Mouse (Mus musculus): ENCODE data around the gene Cldn13. TPM values are rescaled to one million over a fixed set of nuclear protein-coding genes. Genes with fewer than 3 reads are reported as not detected.
"Not testable (repeated sequence)": the region's sequence is repeated elsewhere in the genome, so short reads cannot be mapped to it uniquely, and the experiment has no call there.

Cldn13 gene
- polyA plus RNA-seq, 1 experiment from 2014 or later: not detected

DNA sequence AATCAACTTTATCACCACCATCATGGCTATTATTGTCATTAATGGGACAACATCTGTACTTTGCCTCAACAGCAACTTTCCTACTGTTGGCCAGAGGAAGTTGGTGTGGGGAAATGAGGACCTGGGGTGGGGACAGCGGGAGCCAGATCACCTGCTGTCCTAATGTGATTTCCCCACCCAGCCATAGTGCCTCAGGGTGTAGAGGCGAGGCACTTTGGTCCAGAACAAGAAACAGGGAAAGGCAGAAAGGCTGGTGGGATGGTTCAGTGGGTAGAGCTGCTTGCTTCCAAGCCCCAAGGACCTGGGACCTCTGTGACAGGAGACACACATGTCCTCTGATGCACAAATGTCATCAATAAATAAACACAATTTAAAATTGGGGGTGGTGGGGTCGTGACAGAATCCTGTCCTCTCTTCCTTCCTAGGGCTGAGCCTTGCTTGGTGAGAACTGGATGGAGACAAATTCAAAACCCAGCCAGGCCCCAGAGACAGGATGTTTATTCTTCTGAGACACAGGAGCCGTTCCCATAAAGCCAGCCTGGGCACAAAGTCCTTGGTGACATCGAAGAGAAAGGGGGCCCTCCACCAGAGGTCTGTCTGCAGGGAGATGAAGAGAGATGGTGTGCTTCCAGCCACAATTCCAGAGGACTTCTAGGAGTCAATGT lies 32.2 kb upstream of the Cldn13 start:
- ATAC-seq (ENCODE audit: low FRiP score, low TSS enrichment): no peak

DNA sequence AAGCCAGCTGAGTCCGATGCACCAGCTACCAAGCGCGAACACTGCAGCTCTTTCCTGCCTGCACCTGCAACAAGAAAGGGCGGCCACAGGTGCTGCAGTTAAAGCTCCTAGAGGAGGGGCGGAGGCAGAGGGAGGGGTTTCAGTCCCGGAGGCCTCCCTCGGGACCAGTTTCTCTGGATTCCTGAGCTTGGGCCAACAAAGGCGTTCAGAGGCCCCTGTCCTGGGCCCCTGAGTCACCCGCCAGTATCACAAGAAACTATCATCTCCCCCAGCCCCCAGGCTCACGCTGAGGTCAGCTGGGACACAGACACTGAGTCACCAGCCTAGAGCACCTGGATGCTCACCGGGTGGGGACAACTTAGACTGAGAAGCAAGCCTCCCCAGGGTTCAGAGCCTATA lies 31.5 kb upstream of the Cldn13 start, which contains the start of gene Cldn4:
TSS of gene Cldn4 (minus strand) at position 78 of the 399 bp plus-strand sequence.
- no peak for DNase-seq
- no peak within 1 kb of the TSS for H3K27ac ChIP-seq (replicated peaks; ENCODE audit: low read depth, low read length)
- H3K4me2 ChIP-seq (ENCODE audit: low read length): peak within 1 kb of the TSS; percentile 3; the same call in 1 of the 2 replicates
- no peak within 1 kb of the TSS for H3K4me3 ChIP-seq (replicated peaks; ENCODE audit: low read depth, low read length)
- no peak within 1 kb of the TSS for H3K9ac ChIP-seq (replicated peaks; ENCODE audit: low read length)
- H3K36me3 ChIP-seq (ENCODE audit: control insufficient read depth, insufficient read depth, low read length): no peaks in the 10 kb centered on the region
- 9% methylated on average over 11 of the region's 11 CpGs for WGBS
- peaks cover 27% of the 10 kb centered on the region for H3K27me3 ChIP-seq (ENCODE audit: control insufficient read depth, insufficient read depth, low read length)
- ATAC-seq (ENCODE audit: low FRiP score, low TSS enrichment): no peak
- H3K4me1 ChIP-seq (ENCODE audit: control insufficient read depth, insufficient read depth, low read length): no peaks in the 10 kb centered on the region
- no peaks in the 10 kb centered on the region for H3K9me3 ChIP-seq (ENCODE audit: control insufficient read depth, low read length)

More for the DNA sequence above, 32.2 kb upstream of the Cldn13 start:
- no peak for DNase-seq
- H3K4me2 ChIP-seq (ENCODE audit: low read length): no peak overlapping the region
- no peaks in the 10 kb centered on the region for H3K4me1 ChIP-seq (ENCODE audit: control insufficient read depth, insufficient read depth, low read length)
- 75% methylated on average over 5 of the region's 5 CpGs for WGBS
- no peaks in the 10 kb centered on the region for H3K9me3 ChIP-seq (ENCODE audit: control insufficient read depth, low read length)
- peaks cover 27% of the 10 kb centered on the region for H3K27me3 ChIP-seq (ENCODE audit: control insufficient read depth, insufficient read depth, low read length)
- H3K27ac ChIP-seq (replicated peaks; ENCODE audit: low read depth, low read length): no peak overlapping the region
- no peak overlapping the region for H3K9ac ChIP-seq (replicated peaks; ENCODE audit: low read length)
- no peaks in the 10 kb centered on the region for H3K36me3 ChIP-seq (ENCODE audit: control insufficient read depth, insufficient read depth, low read length)
- no peak overlapping the region for H3K4me3 ChIP-seq (replicated peaks; ENCODE audit: low read depth, low read length)

GRCm38 (mm10) chr5:134946063-134946856 lies 30.9 kb upstream of the Cldn13 start:
- no peaks in the 10 kb centered on the region for H3K36me3 ChIP-seq (ENCODE audit: control insufficient read depth, insufficient read depth, low read length)
- DNase-seq: no peak
- H3K9me3 ChIP-seq (ENCODE audit: control insufficient read depth, low read length): no peaks in the 10 kb centered on the region
- peak overlapping the region; percentile 3; the same call in 1 of the 2 replicates for H3K4me2 ChIP-seq (ENCODE audit: low read length)
- no peak overlapping the region for H3K4me3 ChIP-seq (replicated peaks; ENCODE audit: low read depth, low read length)
- peaks cover 27% of the 10 kb centered on the region for H3K27me3 ChIP-seq (ENCODE audit: control insufficient read depth, insufficient read depth, low read length)
- 17% methylated on average over 43 of the region's 43 CpGs for WGBS
- no peak for ATAC-seq (ENCODE audit: low FRiP score, low TSS enrichment)
- no peaks in the 10 kb centered on the region for H3K4me1 ChIP-seq (ENCODE audit: control insufficient read depth, insufficient read depth, low read length)
- H3K27ac ChIP-seq (replicated peaks; ENCODE audit: low read depth, low read length): no peak overlapping the region
- no peak overlapping the region for H3K9ac ChIP-seq (replicated peaks; ENCODE audit: low read length)

- Histone ChIP-seq H3K4me1 (ENCODE audit: control insufficient read depth, insufficient read depth, low read length) (no peaks in the 10 kb centered on the region), H3K27ac (replicated peaks; ENCODE audit: low read depth, low read length) (no peak overlapping the region), H3K36me3 (ENCODE audit: control insufficient read depth, insufficient read depth, low read length) (no peaks in the 10 kb centered on the region), H3K9me3 (ENCODE audit: control insufficient read depth, low read length) (no peaks in the 10 kb centered on the region), H3K27me3 (ENCODE audit: control insufficient read depth, insufficient read depth, low read length) (peaks cover 27% of the 10 kb centered on the region), H3K9ac (replicated peaks; ENCODE audit: low read length) (no peak overlapping the region), H3K4me3 (replicated peaks; ENCODE audit: low read depth, low read length) (no peak overlapping the region), H3K4me2 (ENCODE audit: low read length) (no peak overlapping the region)
- DNase-seq: no peak
- 49% methylated on average over 19 of the region's 19 CpGs for WGBS
- no peak for ATAC-seq (ENCODE audit: low FRiP score, low TSS enrichment)
Observed at GRCm38 (mm10) chr5:134945266-134945959, 30.1 kb upstream of the Cldn13 start.

DNA sequence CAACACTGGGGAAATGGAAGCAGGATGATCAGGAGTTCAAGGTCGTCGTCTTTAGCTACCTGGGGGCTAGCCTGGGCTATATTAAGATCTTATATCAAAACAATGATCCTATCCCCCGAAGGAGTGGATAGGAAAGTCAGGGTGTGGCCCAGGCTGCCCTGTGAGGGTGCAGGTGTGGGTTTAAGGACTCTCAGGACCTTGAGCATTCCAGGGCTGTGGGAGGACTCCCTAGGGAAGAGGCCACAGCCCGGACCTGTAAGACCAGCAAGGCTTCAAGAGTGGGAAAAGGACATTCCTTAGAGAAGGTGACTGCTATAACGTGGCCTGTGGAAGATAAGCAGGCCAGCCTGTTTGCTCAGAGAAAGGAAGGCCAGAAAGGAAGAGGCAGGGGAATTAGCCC lies 28.9 kb upstream of the Cldn13 start:
- H3K4me3 ChIP-seq (replicated peaks; ENCODE audit: low read depth, low read length): no peak overlapping the region
- no peaks in the 10 kb centered on the region for H3K4me1 ChIP-seq (ENCODE audit: control insufficient read depth, insufficient read depth, low read length)
- peaks cover 27% of the 10 kb centered on the region for H3K27me3 ChIP-seq (ENCODE audit: control insufficient read depth, insufficient read depth, low read length)
- WGBS: 87% methylated on average over 5 of the region's 5 CpGs
- DNase-seq (no peak), ATAC-seq (ENCODE audit: low FRiP score, low TSS enrichment) (no peak)
- no peaks in the 10 kb centered on the region for H3K36me3 ChIP-seq (ENCODE audit: control insufficient read depth, insufficient read depth, low read length)
- H3K27ac ChIP-seq (replicated peaks; ENCODE audit: low read depth, low read length): no peak overlapping the region
- no peaks in the 10 kb centered on the region for H3K9me3 ChIP-seq (ENCODE audit: control insufficient read depth, low read length)
- no peak overlapping the region for H3K4me2 ChIP-seq (ENCODE audit: low read length)
- H3K9ac ChIP-seq (replicated peaks; ENCODE audit: low read length): no peak overlapping the region

DNA sequence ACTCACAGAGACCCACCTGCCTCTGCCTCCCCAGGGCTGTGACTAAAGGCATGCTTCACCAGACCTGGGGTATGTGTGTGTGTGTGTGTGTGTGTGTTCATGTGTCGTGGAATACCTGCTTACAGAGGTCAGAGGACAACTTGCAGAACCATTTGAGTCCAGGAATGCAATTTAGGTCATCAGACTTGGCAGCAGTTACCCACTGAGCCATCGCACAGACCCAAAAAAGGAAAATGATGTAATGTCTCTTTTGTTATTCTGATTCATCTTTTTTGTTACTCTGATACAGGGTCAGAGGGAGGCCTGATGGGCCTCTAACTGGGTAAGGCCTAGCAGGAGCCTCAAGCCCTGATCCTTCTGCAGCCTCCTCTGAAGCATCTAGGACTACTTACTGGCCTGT lies 27.4 kb upstream of the Cldn13 start:
- Histone ChIP-seq H3K9me3 (ENCODE audit: control insufficient read depth, low read length) (no peaks in the 10 kb centered on the region), H3K27ac (replicated peaks; ENCODE audit: low read depth, low read length) (no peak overlapping the region), H3K4me1 (ENCODE audit: control insufficient read depth, insufficient read depth, low read length) (no peaks in the 10 kb centered on the region), H3K27me3 (ENCODE audit: control insufficient read depth, insufficient read depth, low read length) (peaks cover 26% of the 10 kb centered on the region), H3K36me3 (ENCODE audit: control insufficient read depth, insufficient read depth, low read length) (no peaks in the 10 kb centered on the region), H3K4me2 (ENCODE audit: low read length) (no peak overlapping the region), H3K9ac (replicated peaks; ENCODE audit: low read length) (no peak overlapping the region), H3K4me3 (replicated peaks; ENCODE audit: low read depth, low read length) (no peak overlapping the region)
- ATAC-seq (ENCODE audit: low FRiP score, low TSS enrichment): no peak
- no peak for DNase-seq
- 76% methylated on average over 2 of the region's 2 CpGs for WGBS

- no peak overlapping the region for H3K4me3 ChIP-seq (replicated peaks; ENCODE audit: low read depth, low read length)
- H3K36me3 ChIP-seq (ENCODE audit: control insufficient read depth, insufficient read depth, low read length): no peaks in the 10 kb centered on the region
- H3K27ac ChIP-seq (replicated peaks; ENCODE audit: low read depth, low read length): no peak overlapping the region
- DNase-seq: no peak
- no peak for ATAC-seq (ENCODE audit: low FRiP score, low TSS enrichment)
- no peaks in the 10 kb centered on the region for H3K9me3 ChIP-seq (ENCODE audit: control insufficient read depth, low read length)
- WGBS: 87% methylated on average over 14 of the region's 14 CpGs
- H3K9ac ChIP-seq (replicated peaks; ENCODE audit: low read length): no peak overlapping the region
- no peaks in the 10 kb centered on the region for H3K4me1 ChIP-seq (ENCODE audit: control insufficient read depth, insufficient read depth, low read length)
- no peak overlapping the region for H3K4me2 ChIP-seq (ENCODE audit: low read length)
- H3K27me3 ChIP-seq (ENCODE audit: control insufficient read depth, insufficient read depth, low read length): peaks cover 15% of the 10 kb centered on the region
Observed at GRCm38 (mm10) chr5:134941472-134942209, 26.3 kb upstream of the Cldn13 start.

DNA sequence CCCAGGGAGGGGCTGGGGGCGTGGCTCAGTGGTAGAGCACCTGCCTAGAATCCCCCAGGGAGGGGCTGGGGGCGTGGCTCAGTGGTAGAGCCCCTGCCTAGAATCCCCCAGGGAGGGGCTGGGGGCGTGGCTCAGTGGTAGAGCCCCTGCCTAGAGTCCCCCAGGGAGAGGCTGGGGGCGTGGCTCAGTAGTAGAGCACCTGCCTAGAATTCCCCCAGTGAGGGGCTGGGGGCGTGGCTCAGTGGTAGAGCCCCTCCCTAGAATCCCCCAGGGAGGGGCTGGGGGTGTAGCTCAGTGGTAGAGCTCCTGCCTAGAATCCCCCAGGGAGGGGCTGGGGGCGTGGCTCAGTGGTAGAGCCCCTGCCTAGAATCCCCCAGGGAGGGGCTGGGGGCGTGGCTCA lies 24.2 kb upstream of the Cldn13 start:
- ATAC-seq (ENCODE audit: low FRiP score, low TSS enrichment); DNase-seq; H3K36me3 ChIP-seq (ENCODE audit: control insufficient read depth, insufficient read depth, low read length); H3K9me3 ChIP-seq (ENCODE audit: control insufficient read depth, low read length); H3K4me2 ChIP-seq (ENCODE audit: low read length); H3K27ac ChIP-seq (replicated peaks; ENCODE audit: low read depth, low read length); H3K27me3 ChIP-seq (ENCODE audit: control insufficient read depth, insufficient read depth, low read length); H3K4me1 ChIP-seq (ENCODE audit: control insufficient read depth, insufficient read depth, low read length); H3K4me3 ChIP-seq (replicated peaks; ENCODE audit: low read depth, low read length); H3K9ac ChIP-seq (replicated peaks; ENCODE audit: low read length): not testable (repeated sequence)
- 88% methylated on average over 2 of the region's 7 CpGs for WGBS
